Mouse (Mus musculus): Measurements from ENCODE around the gene Gpc2. TPM values are rescaled to one million over a fixed set of nuclear protein-coding genes. Genes with fewer than 3 reads are reported as not detected.
A peak's percentile ranks its signal among the peaks of the same experiment; 100 is the strongest.

Gpc2 gene
- polyA plus RNA-seq (2015; fragmentation: Nextera tagmentation; extraction: Ambion mirVana): 177 and 189 TPM in 2 replicates

GRCm38 (mm10) chr5:138279585-138280424, at the start of gene Gpc2, which contains the start of the genes Gm43720 and Stag3:
Gpc2 (minus strand) TSS chr5:138280005.
Gm43720 (minus strand) TSS chr5:138279958.
Stag3 (plus strand) TSS chr5:138280240.
- H3K4me1 ChIP-seq: peaks cover 48% of the 10 kb centered on the region
- peak within 1 kb of the TSS; percentile 83 for H3K4me3 ChIP-seq
- peak within 1 kb of the TSS; percentile 95 for H3K9ac ChIP-seq (replicated peaks)
- peak; percentile 98 for ATAC-seq (replicated peaks)
- peak within 1 kb of the TSS; percentile 77 for H3K4me2 ChIP-seq (replicated peaks)
- under 1% methylated on average over 56 of the region's 56 CpGs for WGBS
- peaks cover 5% of the 10 kb centered on the region; the same call in 1 of the 2 replicates for H3K9me3 ChIP-seq
- H3K27ac ChIP-seq (replicated peaks): peak within 1 kb of the TSS; percentile 87
- H3K36me3 ChIP-seq: peaks cover 9% of the 10 kb centered on the region
- H3K27me3 ChIP-seq: no peaks in the 10 kb centered on the region

- Histone ChIP-seq H3K4me3 (no peak overlapping the region), H3K9ac (replicated peaks) (no peak overlapping the region), H3K27me3 (no peaks in the 10 kb centered on the region), H3K4me1 (no peaks in the 10 kb centered on the region), H3K27ac (replicated peaks) (no peak overlapping the region), H3K36me3 (no peaks in the 10 kb centered on the region), H3K9me3 (no peaks in the 10 kb centered on the region), H3K4me2 (replicated peaks) (no peak overlapping the region)
- ATAC-seq (replicated peaks): no peak
- 95% methylated on average over 3 of the region's 3 CpGs for WGBS
Measured at GRCm38 (mm10) chr5:138312795-138313194, 33.0 kb upstream of the Gpc2 start.

GRCm38 (mm10) chr5:138299613-138300012, 19.8 kb upstream of the Gpc2 start:
- Histone ChIP-seq H3K4me1 (no peaks in the 10 kb centered on the region), H3K9me3 (no peaks in the 10 kb centered on the region), H3K9ac (replicated peaks) (no peak overlapping the region), H3K27me3 (no peaks in the 10 kb centered on the region), H3K27ac (replicated peaks) (no peak overlapping the region), H3K4me2 (replicated peaks) (no peak overlapping the region), H3K4me3 (no peak overlapping the region), H3K36me3 (no peaks in the 10 kb centered on the region)
- WGBS: 89% methylated on average over 2 of the region's 2 CpGs
- no peak for ATAC-seq (replicated peaks)

- Histone ChIP-seq H3K9ac (replicated peaks) (no peak overlapping the region), H3K4me2 (replicated peaks) (no peak overlapping the region), H3K36me3 (no peaks in the 10 kb centered on the region), H3K4me3 (no peak overlapping the region), H3K4me1 (no peaks in the 10 kb centered on the region), H3K27ac (replicated peaks) (no peak overlapping the region), H3K27me3 (no peaks in the 10 kb centered on the region), H3K9me3 (no peaks in the 10 kb centered on the region)
- ATAC-seq (replicated peaks): no peak
Measured at GRCm38 (mm10) chr5:138294158-138294557, 14.4 kb upstream of the Gpc2 start.

- Histone ChIP-seq H3K27ac (replicated peaks) (no peak overlapping the region), H3K4me3 (no peak overlapping the region), H3K4me1 (no peaks in the 10 kb centered on the region), H3K4me2 (replicated peaks) (no peak overlapping the region), H3K9me3 (no peaks in the 10 kb centered on the region), H3K9ac (replicated peaks) (no peak overlapping the region), H3K36me3 (no peaks in the 10 kb centered on the region), H3K27me3 (no peaks in the 10 kb centered on the region)
- 80% methylated on average over 1 of the region's 1 CpGs for WGBS
- no peak for ATAC-seq (replicated peaks)
Measured at GRCm38 (mm10) chr5:138291638-138292037, 11.8 kb upstream of the Gpc2 start.

- Histone ChIP-seq H3K4me1 (no peaks in the 10 kb centered on the region), H3K27ac (replicated peaks) (no peak overlapping the region), H3K36me3 (no peaks in the 10 kb centered on the region), H3K27me3 (no peaks in the 10 kb centered on the region), H3K9ac (replicated peaks) (no peak overlapping the region), H3K4me3 (no peak overlapping the region), H3K9me3 (no peaks in the 10 kb centered on the region), H3K4me2 (replicated peaks) (no peak overlapping the region)
- WGBS: 80% methylated on average over 3 of the region's 3 CpGs
- no peak for ATAC-seq (replicated peaks)
Measured at GRCm38 (mm10) chr5:138287861-138288260, 8.1 kb upstream of the Gpc2 start.

GRCm38 (mm10) chr5:138283540-138283939, 3.7 kb upstream of the Gpc2 start:
- ATAC-seq (replicated peaks): no peak

GRCm38 (mm10) chr5:138281798-138282197, 2.0 kb upstream of the Gpc2 start:
- WGBS: 84% methylated on average over 2 of the region's 2 CpGs
- no peak for ATAC-seq (replicated peaks)

More at GRCm38 (mm10) chr5:138283540-138283939, 3.7 kb upstream of the Gpc2 start:
- H3K27me3 ChIP-seq: no peaks in the 10 kb centered on the region
- H3K9ac ChIP-seq (replicated peaks): no peak overlapping the region
- H3K4me3 ChIP-seq: no peak overlapping the region
- H3K27ac ChIP-seq (replicated peaks): no peak overlapping the region
- peaks cover 10% of the 10 kb centered on the region for H3K4me1 ChIP-seq
- H3K4me2 ChIP-seq (replicated peaks): no peak overlapping the region
- H3K36me3 ChIP-seq: no peaks in the 10 kb centered on the region
- peaks cover 5% of the 10 kb centered on the region; the same call in 1 of the 2 replicates for H3K9me3 ChIP-seq
- 53% methylated on average over 1 of the region's 1 CpGs for WGBS

GRCm38 (mm10) chr5:138280829-138281228, 1.0 kb upstream of the Gpc2 start:
- 94% methylated on average over 15 of the region's 15 CpGs for WGBS

More at GRCm38 (mm10) chr5:138281798-138282197, 2.0 kb upstream of the Gpc2 start:
- Histone ChIP-seq H3K4me1 (peaks cover 28% of the 10 kb centered on the region), H3K27me3 (no peaks in the 10 kb centered on the region), H3K4me2 (replicated peaks) (no peak overlapping the region), H3K36me3 (peaks cover 9% of the 10 kb centered on the region), H3K4me3 (no peak overlapping the region), H3K9ac (replicated peaks) (no peak overlapping the region), H3K27ac (replicated peaks) (no peak overlapping the region), H3K9me3 (peaks cover 5% of the 10 kb centered on the region; the same call in 1 of the 2 replicates)

GRCm38 (mm10) chr5:138280425-138280768, 592 bp upstream of the Gpc2 start:
- 26% methylated on average over 26 of the region's 26 CpGs for WGBS
- Histone ChIP-seq H3K36me3 (peaks cover 9% of the 10 kb centered on the region), H3K4me1 (peaks cover 42% of the 10 kb centered on the region), H3K9me3 (peaks cover 5% of the 10 kb centered on the region; the same call in 1 of the 2 replicates), H3K27ac (replicated peaks) (0 out of 2 replicates have a peak overlapping the region, but pooled peaks have one; percentile 87), H3K9ac (replicated peaks) (no peak overlapping the region), H3K4me3 (peak overlapping the region; percentile 83), H3K4me2 (replicated peaks) (peak overlapping the region; percentile 77), H3K27me3 (no peaks in the 10 kb centered on the region)
- ATAC-seq (replicated peaks): no peak

More at GRCm38 (mm10) chr5:138280829-138281228, 1.0 kb upstream of the Gpc2 start:
- Histone ChIP-seq H3K4me2 (replicated peaks) (no peak overlapping the region), H3K36me3 (peaks cover 9% of the 10 kb centered on the region), H3K4me1 (peaks cover 37% of the 10 kb centered on the region), H3K4me3 (no peak overlapping the region), H3K27ac (replicated peaks) (no peak overlapping the region), H3K9me3 (peaks cover 5% of the 10 kb centered on the region; the same call in 1 of the 2 replicates), H3K9ac (replicated peaks) (no peak overlapping the region), H3K27me3 (no peaks in the 10 kb centered on the region)
- no peak for ATAC-seq (replicated peaks)

GRCm38 (mm10) chr5:138277994-138278393, 1.8 kb downstream of the Gpc2 start:
- Histone ChIP-seq H3K36me3 (peaks cover 9% of the 10 kb centered on the region), H3K4me1 (peaks cover 61% of the 10 kb centered on the region), H3K4me2 (replicated peaks) (peak overlapping the region; percentile 77), H3K4me3 (peak overlapping the region; percentile 83), H3K27ac (replicated peaks) (no peak overlapping the region), H3K9ac (replicated peaks) (peak overlapping the region; percentile 95; the same call in 1 of the 2 replicates), H3K27me3 (no peaks in the 10 kb centered on the region), H3K9me3 (peaks cover 5% of the 10 kb centered on the region; the same call in 1 of the 2 replicates)
- ATAC-seq (replicated peaks): no peak
- WGBS: 94% methylated on average over 7 of the region's 7 CpGs

- Histone ChIP-seq H3K27ac (replicated peaks) (no peak overlapping the region), H3K36me3 (peaks cover 9% of the 10 kb centered on the region), H3K4me2 (replicated peaks) (peak overlapping the region; percentile 65), H3K27me3 (no peaks in the 10 kb centered on the region), H3K9me3 (no peaks in the 10 kb centered on the region), H3K4me1 (peaks cover 66% of the 10 kb centered on the region), H3K4me3 (peak overlapping the region; percentile 40), H3K9ac (replicated peaks) (peak overlapping the region; percentile 48)
- 13% methylated on average over 41 of the region's 41 CpGs for WGBS
- no peak for ATAC-seq (replicated peaks)
Measured at GRCm38 (mm10) chr5:138275216-138276050, 4.4 kb downstream of the Gpc2 start.
